Mouse (Mus musculus): ENCODE results near the gene Mical2. TPM values are rescaled to one million over a fixed set of nuclear protein-coding genes. Genes with fewer than 3 reads are reported as not detected.

The Mical2 gene
- polyA plus RNA-seq, 2 experiments, result 5.0 to 7.5 TPM

DNA sequence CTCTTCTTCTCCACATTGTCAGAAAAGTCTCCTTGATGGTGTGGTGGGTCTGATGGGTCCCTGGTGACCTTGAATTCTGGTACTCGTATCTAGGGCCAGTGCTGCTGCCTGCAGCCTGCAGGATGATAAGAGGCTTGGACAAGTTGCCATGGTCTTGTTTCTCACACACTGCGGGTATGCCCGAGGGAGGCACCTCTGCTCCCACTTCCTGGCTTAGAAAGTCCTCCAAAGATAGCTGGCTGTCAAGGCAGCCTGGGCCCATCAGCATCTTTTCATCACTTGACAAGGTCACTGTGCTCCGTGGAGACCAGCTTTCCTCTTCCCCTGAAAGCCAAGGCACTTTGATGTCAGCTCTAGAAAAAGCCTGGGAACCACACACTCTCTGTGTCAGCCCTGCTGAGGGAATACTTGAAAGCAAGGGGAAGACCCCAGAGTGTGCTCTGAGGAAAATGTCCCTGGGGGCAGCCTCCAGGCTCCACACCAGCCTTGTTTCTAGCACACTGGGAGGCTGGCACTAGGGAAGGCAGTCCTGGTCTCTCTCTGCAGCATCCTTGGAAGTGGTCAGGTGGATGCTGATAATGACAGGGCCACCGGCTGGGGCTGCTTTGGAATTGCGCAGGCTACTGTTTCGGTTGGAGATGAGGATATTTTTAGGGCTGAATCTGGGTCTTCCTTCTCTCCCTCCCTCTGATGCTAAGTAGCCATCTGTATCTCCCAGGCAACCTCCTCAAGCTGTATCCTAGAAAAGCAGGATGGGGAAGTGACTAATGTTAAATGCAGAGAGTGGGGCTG is 2.7 kb upstream of the Mical2 start:
- Histone ChIP-seq H3K36me3 (ENCODE audit: control insufficient read depth, insufficient read depth, low read length) (no peaks in the 10 kb centered on the region), H3K4me3 (replicated peaks; ENCODE audit: low read length) (no peak overlapping the region), H3K9ac (ENCODE audit: low read depth, low read length, severe bottlenecking) (no peak overlapping the region), H3K27me3 (ENCODE audit: control insufficient read depth, insufficient read depth, low read length) (peaks cover 18% of the 10 kb centered on the region), H3K4me1 (ENCODE audit: control insufficient read depth, insufficient read depth, low read length) (peaks cover 11% of the 10 kb centered on the region), H3K27ac (replicated peaks; ENCODE audit: low read depth, low read length) (no peak overlapping the region), H3K9me3 (ENCODE audit: control insufficient read depth, low read length) (no peaks in the 10 kb centered on the region), H3K4me2 (replicated peaks; ENCODE audit: low read depth, low read length, severe bottlenecking) (no peak overlapping the region)
- ATAC-seq (ENCODE audit: low FRiP score, low read depth) (no peak), DNase-seq (ENCODE audit: low spot score) (no peak)
- WGBS, result 69% methylated on average over 7 of the region's 7 CpGs
- TF ChIP-seq POLR2A (IDR thresholded peaks at IDR 0.05; ENCODE audit: borderline replicate concordance, extremely low read depth, insufficient read depth, insufficient read length), result no peak

DNA sequence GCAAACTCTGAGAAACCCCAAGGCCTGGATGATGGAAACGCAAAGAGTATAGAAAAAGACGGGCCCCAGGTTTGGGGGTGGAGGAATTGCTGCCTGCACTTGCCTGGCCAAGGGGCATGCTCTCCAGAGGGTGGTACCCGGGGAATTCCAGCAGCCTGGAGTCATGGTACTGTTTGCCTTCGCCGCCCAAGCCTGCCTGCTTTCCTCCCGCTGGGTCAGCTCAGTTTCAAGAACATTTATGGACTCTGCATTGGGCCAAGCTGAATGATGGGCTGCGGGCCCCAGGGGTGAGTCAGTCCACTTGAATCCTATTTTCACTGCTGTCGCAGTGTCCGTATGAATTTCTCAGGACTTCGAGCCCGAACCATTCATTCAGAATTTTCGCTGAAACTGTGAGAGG is 802 bp upstream of the Mical2 start:
- TF ChIP-seq POLR2A (IDR thresholded peaks at IDR 0.05; ENCODE audit: borderline replicate concordance, extremely low read depth, insufficient read depth, insufficient read length), result no peak
- Histone ChIP-seq H3K27me3 (ENCODE audit: control insufficient read depth, insufficient read depth, low read length) (peaks cover 18% of the 10 kb centered on the region), H3K36me3 (ENCODE audit: control insufficient read depth, insufficient read depth, low read length) (no peaks in the 10 kb centered on the region), H3K9me3 (ENCODE audit: control insufficient read depth, low read length) (no peaks in the 10 kb centered on the region), H3K4me1 (ENCODE audit: control insufficient read depth, insufficient read depth, low read length) (peaks cover 11% of the 10 kb centered on the region), H3K27ac (replicated peaks; ENCODE audit: low read depth, low read length) (no peak overlapping the region), H3K4me3 (replicated peaks; ENCODE audit: low read length) (no peak overlapping the region), H3K4me2 (replicated peaks; ENCODE audit: low read depth, low read length, severe bottlenecking) (no peak overlapping the region), H3K9ac (ENCODE audit: low read depth, low read length, severe bottlenecking) (no peak overlapping the region)
- 68% methylated on average over 12 of the region's 12 CpGs for WGBS
- DNase-seq (ENCODE audit: low spot score) (no peak), ATAC-seq (ENCODE audit: low FRiP score, low read depth) (no peak)

DNA sequence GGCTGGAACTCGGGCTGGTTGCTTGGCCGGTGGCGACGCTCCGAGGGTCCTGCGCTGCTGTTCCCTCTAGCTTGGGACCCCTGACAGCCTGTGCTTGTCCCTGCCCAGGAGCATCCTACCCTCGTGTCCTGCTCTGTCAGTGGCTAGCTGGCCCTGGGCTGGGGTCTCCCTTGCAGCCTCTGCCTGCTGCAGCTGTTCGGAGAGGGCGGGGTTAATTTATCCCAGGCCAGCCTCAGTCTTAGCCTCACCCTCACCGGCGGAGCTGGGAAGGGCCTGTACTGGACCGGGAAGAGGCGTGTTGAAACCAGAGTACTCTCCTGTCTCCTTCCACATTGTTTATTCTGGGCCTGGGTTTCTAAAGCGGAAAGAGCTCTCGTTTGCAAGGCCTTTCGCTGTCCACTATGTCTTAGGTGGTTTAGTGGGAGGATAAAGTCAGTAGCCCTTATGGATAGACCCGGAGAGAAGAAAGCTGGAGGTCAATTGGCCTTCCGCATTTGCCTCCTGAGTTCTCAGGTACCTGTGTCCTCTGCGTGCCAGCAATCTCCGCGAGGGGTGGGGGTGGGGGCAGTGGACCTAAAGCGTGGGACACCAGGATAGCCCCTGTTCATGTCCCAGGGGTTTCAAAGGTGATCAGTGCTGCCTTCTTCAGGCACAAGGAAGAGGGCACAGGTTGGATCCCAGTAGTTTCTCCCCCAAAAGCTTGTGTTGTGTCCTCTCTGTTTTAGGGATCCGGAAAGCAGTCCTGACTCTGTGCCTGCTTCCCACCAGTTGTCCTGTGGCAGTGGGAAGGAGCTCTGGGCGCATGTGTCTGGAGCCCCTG is 1.0 kb downstream of the Mical2 start:
- peaks cover 11% of the 10 kb centered on the region for H3K4me1 ChIP-seq (ENCODE audit: control insufficient read depth, insufficient read depth, low read length)
- H3K9me3 ChIP-seq (ENCODE audit: control insufficient read depth, low read length), result no peaks in the 10 kb centered on the region
- WGBS, result 7% methylated on average over 24 of the region's 24 CpGs
- TF ChIP-seq POLR2A (IDR thresholded peaks at IDR 0.05; ENCODE audit: borderline replicate concordance, extremely low read depth, insufficient read depth, insufficient read length), result no peak
- peak overlapping the region; percentile 50 for H3K4me3 ChIP-seq (replicated peaks; ENCODE audit: low read length)
- DNase-seq (ENCODE audit: low spot score) (no peak), ATAC-seq (ENCODE audit: low FRiP score, low read depth) (0 out of 2 replicates have a peak, but pooled peaks have one; percentile 8)
- H3K9ac ChIP-seq (ENCODE audit: low read depth, low read length, severe bottlenecking), result peak overlapping the region; percentile 36; the same call in 1 of the 2 replicates
- no peak overlapping the region for H3K27ac ChIP-seq (replicated peaks; ENCODE audit: low read depth, low read length)
- peaks cover 18% of the 10 kb centered on the region for H3K27me3 ChIP-seq (ENCODE audit: control insufficient read depth, insufficient read depth, low read length)
- no peaks in the 10 kb centered on the region for H3K36me3 ChIP-seq (ENCODE audit: control insufficient read depth, insufficient read depth, low read length)
- H3K4me2 ChIP-seq (replicated peaks; ENCODE audit: low read depth, low read length, severe bottlenecking), result peak overlapping the region; percentile 97

DNA sequence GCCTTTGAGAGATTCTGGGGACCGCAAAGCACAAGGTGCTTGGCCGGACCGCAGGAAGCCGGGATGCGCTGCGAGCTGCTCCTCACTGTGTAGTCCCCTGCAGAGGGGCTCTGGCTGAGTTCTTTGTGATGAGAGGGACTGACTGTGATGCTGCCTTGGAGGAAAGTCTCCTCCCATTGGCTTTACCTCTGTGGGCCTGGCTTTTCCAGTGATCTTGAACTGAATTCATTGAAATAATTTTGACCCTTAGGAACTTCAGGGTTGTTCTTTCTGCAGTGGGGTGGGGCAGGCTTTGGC is 1.6 kb downstream of the Mical2 start:
- Histone ChIP-seq H3K27ac (replicated peaks; ENCODE audit: low read depth, low read length) (no peak overlapping the region), H3K4me3 (replicated peaks; ENCODE audit: low read length) (no peak overlapping the region), H3K4me1 (ENCODE audit: control insufficient read depth, insufficient read depth, low read length) (peaks cover 11% of the 10 kb centered on the region), H3K9me3 (ENCODE audit: control insufficient read depth, low read length) (no peaks in the 10 kb centered on the region), H3K27me3 (ENCODE audit: control insufficient read depth, insufficient read depth, low read length) (peaks cover 18% of the 10 kb centered on the region), H3K9ac (ENCODE audit: low read depth, low read length, severe bottlenecking) (0 out of 2 replicates have a peak overlapping the region, but pooled peaks have one; percentile 36), H3K4me2 (replicated peaks; ENCODE audit: low read depth, low read length, severe bottlenecking) (peak overlapping the region; percentile 97; the same call in 1 of the 2 replicates), H3K36me3 (ENCODE audit: control insufficient read depth, insufficient read depth, low read length) (no peaks in the 10 kb centered on the region)
- ATAC-seq (ENCODE audit: low FRiP score, low read depth), result no peak
- no peak for DNase-seq (ENCODE audit: low spot score)
- 51% methylated on average over 6 of the region's 6 CpGs for WGBS
- no peak for TF ChIP-seq POLR2A (IDR thresholded peaks at IDR 0.05; ENCODE audit: borderline replicate concordance, extremely low read depth, insufficient read depth, insufficient read length)

DNA sequence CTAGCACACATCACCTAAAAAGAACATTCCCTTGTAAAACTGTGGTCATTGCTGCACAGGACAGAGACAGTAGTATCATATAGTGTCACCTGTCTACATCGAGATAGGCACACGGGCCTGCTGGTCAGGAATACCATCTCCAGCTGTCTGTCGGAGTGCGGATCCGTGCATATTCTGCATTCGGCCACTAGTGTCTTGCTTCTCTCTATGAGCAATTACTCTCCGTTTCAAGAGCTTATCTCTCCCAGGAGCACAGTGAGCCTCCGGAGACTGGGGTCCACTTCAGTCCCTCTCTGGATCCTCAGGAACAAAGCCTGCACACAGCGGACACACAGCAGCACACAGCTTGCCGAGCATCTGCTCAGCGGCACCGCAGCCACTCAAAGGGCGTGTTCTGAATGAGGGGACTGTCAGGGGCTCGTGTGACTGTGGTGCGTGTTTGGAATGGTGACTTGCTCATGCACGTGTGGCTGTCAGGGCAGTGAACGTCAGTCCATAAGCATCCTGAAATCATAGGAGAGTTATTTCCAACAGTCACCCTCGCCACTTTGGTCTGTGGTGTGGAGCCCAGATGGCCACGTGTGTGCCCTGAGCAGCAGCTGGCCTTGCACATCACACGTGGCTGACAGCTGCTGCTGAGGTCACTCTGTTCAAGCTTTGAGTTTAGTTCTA is 3.3 kb downstream of the Mical2 start:
- TF ChIP-seq POLR2A (IDR thresholded peaks at IDR 0.05; ENCODE audit: borderline replicate concordance, extremely low read depth, insufficient read depth, insufficient read length), result no peak
- ATAC-seq (ENCODE audit: low FRiP score, low read depth), result peak; percentile 54; the same call in 1 of the 2 replicates
- Histone ChIP-seq H3K36me3 (ENCODE audit: control insufficient read depth, insufficient read depth, low read length) (no peaks in the 10 kb centered on the region), H3K9ac (ENCODE audit: low read depth, low read length, severe bottlenecking) (no peak overlapping the region), H3K4me1 (ENCODE audit: control insufficient read depth, insufficient read depth, low read length) (peaks cover 14% of the 10 kb centered on the region), H3K27ac (replicated peaks; ENCODE audit: low read depth, low read length) (no peak overlapping the region), H3K27me3 (ENCODE audit: control insufficient read depth, insufficient read depth, low read length) (peaks cover 18% of the 10 kb centered on the region), H3K9me3 (ENCODE audit: control insufficient read depth, low read length) (no peaks in the 10 kb centered on the region), H3K4me2 (replicated peaks; ENCODE audit: low read depth, low read length, severe bottlenecking) (no peak overlapping the region), H3K4me3 (replicated peaks; ENCODE audit: low read length) (no peak overlapping the region)
- peak; percentile 72 for DNase-seq (ENCODE audit: low spot score)
- 65% methylated on average over 20 of the region's 20 CpGs for WGBS

All from limb, embryonic 14.5 days (tissue).